Mouse (Mus musculus) heart, postnatal 0 days (tissue): ENCODE data around the gene Kansl1.

Source experiments
- CTCF ChIP-seq: IDR thresholded peaks from 2 replicates; pipeline ENCODE4 v1.5.1; 2016; ENCODE audit warnings: antibody characterized with exemption, control low read depth, low read depth
- EP300 ChIP-seq: IDR thresholded peaks from 2 replicates; pipeline ENCODE4 v1.6.1; 2016; ENCODE audit warnings: antibody characterized with exemption, low read depth

DNA sequence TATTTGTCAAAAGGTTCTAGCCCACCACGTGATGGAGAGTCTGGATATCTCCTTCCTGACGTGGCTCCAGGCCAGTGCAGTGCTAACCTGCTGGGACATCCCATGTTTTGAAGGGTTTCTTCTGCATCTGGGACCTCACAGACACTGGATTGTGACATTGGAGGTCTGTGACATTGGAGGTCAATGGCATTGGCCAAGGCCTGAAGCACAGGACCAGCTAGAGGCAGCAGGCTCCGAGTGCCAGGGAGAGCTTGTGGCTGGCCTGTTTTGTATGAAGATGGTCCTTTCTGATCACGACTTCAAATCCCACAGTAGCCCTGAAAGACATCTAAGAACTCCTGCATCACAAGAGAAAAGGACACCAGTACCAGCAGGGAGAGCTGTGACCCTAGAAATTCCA is 138.5 kb downstream of the Kansl1 start:
- TF ChIP-seq CTCF: no peak
- TF ChIP-seq EP300: no peak
